Mouse (Mus musculus) heart, postnatal 14 days (tissue): ENCODE measurements around the gene Spsb2. TPM values are rescaled to one million over a fixed set of nuclear protein-coding genes. Genes with fewer than 3 reads are reported as not detected.
"Not testable (repeated sequence)": the region's sequence is repeated elsewhere in the genome, so short reads cannot be mapped to it uniquely, and the experiment has no call there.

Source experiments
- DNase-seq, 2 experiments: peaks; one replicate each; pipeline ENCODE4 v3.0.0; 2021 to 2022
- intact Hi-C: fragments of 180-260 bp; cut with DNase I; formaldehyde crosslinking; loops from one replicate; pipeline ENCODE4 v1.15.1; 2025
- total RNA-seq, 2 experiments: library from RNA; stranded (reverse); gene quantifications; 2 replicates each; pipeline ENCODE4 v1.2.3; 2021

Gene Spsb2
- total RNA-seq, 2 experiments from 2014 or later, result 3.2 to 3.5 TPM

DNA sequence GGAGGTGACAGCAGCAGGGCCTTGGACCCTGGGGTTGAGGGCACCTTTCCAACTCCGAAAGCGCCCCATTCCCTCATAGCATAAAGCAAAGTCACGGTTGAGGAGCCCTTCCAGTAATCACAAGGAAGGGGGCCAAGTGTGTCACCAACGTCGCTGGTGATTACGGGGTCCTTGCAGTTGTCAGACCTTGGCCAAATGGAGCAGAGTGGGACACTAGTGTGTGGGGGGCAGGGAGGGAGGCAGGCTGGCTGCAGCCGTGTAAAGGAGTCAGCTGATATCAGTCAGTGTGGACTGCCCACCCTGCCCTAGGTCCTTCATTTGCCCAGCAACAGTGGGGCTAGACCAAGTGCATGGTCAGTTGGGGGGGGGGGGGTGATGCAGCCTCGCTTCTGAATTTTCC is 6.0 kb downstream of the Spsb2 start:
- no peak for DNase-seq
- intact Hi-C loops, result no loop called here

DNA sequence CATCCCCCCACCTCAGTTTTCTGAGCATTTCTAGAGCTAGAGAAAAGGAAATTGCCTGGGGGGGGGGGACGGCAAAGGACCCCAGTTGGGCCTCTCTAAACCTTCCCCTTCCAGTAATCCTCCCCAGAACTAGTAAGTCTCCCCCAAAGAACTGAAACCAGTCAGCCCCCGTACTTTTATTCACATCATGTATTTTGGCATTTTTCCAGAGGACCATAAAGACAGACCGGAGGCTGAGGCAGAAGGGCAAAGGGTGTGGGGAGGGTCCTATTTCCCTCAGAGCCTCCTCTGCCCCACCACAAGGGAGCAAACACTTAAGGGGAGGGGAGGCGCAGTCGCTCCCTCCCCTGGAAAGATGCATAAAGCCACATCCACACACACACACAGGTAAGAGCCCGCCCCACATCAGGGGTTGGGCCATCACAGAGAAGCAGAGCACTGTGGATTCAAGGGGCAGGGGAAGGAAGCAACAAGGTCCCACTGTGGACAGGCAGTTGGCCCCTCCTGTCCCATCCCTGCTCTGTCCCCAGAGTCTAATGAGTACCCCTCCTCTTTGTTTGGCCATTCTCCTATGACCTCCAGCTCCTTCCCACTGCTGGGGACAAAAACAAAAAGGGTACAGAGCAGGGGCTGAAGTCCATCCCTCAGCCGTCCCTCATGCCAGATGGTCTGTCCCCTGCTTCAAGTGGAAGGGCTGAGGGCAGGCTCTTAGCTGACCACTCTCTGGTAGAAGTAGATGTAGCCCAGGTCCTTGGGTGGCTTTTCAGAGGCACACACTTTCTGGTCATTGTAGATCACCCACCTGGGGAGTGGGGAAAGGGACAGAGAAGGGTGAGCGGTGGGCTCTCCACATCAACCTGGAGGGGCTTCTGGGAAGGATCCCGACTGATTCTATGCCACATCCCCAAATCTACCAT is 6.7 kb downstream of the Spsb2 start:
- intact Hi-C loops, result no loop called here
- no peak for DNase-seq

GRCm38 (mm10) chr6:124816611-124817010 is 8.2 kb downstream of the Spsb2 start:
- DNase-seq, result no peak
- intact Hi-C loops, result no loop called here

GRCm38 (mm10) chr6:124817125-124817524 is 8.7 kb downstream of the Spsb2 start:
- no peak for DNase-seq
- intact Hi-C loops, result no loop called here

GRCm38 (mm10) chr6:124817563-124817962 is 9.1 kb downstream of the Spsb2 start:
- intact Hi-C loops, result no loop called here
- DNase-seq, result no peak

DNA sequence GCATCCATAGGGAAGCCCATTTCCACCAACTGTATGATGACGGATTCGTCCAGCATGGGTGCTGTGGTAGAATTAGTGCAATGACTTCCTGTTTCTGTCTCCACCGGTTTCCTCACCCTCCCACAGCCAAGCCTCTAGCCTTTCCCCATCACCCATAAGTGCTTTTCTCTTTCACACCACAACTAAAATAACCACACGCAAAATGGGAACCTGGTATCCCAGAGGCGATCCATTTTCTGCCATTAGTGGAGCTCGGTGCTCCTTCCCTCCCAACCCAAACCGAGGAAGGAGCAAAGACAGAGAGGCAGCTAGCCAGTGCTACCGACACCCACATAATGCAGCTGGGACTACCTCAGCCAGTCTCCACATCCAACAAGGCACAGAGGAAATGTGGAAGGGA is 9.5 kb downstream of the Spsb2 start:
- intact Hi-C loops, result no loop called here
- DNase-seq, result no peak

DNA sequence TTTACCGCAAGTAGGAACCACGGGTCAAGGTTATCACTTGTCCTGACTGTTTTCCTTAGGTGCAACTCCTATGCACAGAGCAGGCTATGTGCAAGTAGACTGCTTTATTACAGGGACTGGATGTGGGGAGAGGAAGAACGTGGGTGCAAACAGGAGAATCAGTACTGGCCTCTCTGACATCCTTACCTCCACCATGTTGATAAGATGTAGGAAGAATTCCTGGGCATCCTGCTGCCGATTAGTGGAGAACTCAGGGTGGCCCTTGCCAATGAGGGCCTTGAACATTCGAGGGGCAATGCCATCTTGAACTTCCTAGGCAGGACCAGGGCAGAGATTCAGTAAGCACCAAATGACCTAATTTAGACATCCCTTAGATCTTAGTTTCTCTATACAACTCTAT is 12.4 kb downstream of the Spsb2 start:
- intact Hi-C loops, result no loop called here
- no peak for DNase-seq

GRCm38 (mm10) chr6:124822049-124822448 is 13.6 kb downstream of the Spsb2 start:
- no peak for DNase-seq
- intact Hi-C loops, result no loop called here

GRCm38 (mm10) chr6:124828101-124828592 is 19.7 kb downstream of the Spsb2 start:
- DNase-seq, result peak; percentile 34 to 39
- intact Hi-C loops, result no loop called here

DNA sequence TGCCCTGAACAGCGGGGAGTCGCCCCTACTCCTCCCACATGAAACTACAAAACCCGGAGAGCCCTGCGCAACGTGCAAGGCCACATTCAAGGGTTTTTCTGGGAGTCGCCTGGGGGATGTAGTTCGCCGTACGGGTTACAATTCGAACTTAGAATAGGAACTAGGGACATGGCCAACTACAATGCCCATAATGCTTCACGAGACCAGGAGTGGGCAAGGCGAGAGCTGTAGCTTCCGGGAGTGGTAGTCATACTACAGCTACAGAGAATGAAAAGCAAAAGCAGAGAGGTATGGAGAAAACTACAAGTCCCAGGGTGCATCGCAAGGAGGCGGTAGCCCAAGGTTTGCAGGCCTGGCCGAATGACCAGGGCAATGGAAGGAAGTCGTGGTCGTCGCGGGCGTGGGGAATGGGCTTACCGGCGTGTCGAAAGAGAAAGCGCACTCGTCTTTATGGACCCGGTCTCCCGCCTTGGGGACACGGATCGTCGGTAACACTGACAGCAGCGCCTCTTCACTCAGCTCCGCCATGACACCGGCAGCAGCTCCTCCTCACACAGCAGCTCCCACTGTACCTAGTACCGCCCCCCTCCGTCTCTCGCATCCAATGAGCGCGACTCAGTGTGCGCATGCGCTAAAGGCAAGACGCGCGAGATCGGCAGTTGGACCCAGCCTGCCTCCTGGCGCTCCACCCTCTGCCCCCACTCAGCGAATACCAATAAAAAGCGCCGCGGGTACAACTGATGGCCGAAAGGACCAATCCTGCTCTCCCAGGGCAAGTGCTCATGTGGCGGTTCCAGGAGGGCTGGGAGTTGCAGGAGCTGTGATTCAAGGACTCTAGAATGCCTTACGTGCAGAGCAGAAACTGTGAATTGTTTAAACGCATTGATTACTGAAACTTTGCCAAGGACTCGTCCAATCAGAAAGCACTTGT is 20.7 kb downstream of the Spsb2 start, which contains the start of the genes Usp5 and Cdca3:
Usp5 (minus strand) TSS at position 617 of the 931 bp plus-strand sequence.
Cdca3 (plus strand) TSS at position 680 of the 931 bp plus-strand sequence.
- peak; percentile 96 to 97 for DNase-seq
- intact Hi-C loops, result no loop called here

DNA sequence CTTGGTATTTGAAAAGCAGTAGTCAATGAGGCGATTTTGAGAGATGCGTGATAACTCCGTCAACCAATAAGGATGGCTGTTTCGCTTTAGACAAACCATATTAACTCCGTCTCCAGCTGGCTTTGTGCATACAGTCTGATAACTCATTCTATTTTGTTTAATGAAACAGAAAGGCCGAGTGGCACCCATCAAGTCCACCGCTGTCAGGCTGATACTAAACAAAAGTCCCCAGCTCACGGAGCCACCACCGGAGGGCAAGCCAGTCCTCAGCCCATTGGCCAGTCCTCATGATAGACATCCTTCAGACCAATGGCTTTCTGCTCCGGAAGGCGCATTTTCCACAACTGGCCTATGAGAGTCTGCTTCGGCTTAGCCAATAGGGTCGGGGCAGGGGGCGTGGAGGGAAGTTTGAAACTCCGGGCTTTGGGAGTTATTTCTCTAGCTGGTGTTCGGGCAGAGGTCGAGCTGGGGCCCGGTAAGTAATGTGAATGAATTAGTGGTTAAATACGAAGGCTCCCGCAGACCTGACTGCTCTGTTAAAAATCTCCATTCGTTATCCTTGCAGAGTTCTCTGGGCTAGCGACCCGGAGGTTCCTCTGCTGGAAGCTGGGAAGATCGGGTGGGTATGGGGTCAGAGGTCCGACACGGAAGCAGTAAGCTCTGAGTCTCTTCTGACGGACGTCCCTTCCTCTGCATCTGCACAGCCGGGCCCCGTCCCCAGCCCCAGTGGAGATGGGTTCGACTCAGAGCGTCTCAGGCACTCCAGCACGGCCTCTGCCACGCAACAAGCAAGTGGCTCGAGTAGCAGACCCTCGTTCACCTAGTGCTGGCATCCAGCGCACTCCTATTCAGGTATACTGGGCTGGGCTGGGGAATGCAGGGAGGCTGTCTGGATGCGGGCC is 21.6 kb downstream of the Spsb2 start:
- intact Hi-C loops, result no loop called here
- peak; percentile 89 to 92 for DNase-seq

GRCm38 (mm10) chr6:124831199-124831598 is 22.7 kb downstream of the Spsb2 start:
- intact Hi-C loops, DNase-seq: not testable (repeated sequence)

DNA sequence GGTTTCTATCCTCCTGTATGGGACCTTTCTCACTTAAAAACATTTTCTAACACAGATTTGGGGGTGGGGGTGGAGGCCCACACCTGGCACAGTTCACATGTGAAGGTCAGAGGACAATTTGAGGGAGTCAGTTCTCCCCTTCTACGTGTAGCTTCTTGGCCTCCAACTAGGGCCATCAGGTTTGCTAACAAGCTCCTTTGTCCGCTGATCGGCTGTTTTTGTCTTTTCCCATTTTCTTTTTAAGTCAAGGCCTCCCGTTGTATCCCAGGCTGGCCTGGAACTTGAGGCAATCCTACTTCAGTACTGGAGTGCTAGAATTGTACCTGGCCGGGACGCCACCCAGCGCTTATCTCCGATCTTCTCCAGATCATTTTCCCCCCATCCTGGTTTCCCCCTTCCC is 23.2 kb downstream of the Spsb2 start:
- intact Hi-C loops, result no loop called here
- DNase-seq, result no peak

DNA sequence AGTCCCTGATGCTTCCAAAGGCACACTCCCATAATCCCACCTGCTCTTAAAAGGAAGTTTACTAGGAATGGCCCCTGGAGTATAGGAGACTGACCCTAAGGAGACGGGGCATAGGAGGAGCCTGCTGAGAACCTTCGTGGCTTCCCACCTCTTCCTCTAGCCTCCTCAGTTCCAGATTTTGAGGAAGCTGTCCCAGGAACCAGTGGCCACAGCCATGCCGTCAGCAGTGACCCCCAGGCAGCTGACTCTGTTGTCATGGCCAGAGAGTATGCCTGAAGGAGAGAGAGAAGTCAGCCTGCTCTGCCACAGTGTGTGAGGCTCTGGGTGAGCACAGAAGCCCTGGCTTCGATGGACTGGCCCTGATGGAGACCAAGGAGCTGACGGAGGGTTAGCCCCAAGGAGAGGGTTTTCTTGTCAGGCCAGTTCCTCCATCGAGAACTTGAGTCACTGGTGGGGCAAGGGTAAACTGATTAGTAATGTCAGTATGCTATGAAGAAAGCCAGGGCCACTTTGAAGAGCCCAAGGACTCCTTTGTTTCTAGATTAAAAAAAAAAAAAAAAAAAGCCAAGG is 26.1 kb downstream of the Spsb2 start:
- intact Hi-C loops, result no loop called here
- no peak for DNase-seq

DNA sequence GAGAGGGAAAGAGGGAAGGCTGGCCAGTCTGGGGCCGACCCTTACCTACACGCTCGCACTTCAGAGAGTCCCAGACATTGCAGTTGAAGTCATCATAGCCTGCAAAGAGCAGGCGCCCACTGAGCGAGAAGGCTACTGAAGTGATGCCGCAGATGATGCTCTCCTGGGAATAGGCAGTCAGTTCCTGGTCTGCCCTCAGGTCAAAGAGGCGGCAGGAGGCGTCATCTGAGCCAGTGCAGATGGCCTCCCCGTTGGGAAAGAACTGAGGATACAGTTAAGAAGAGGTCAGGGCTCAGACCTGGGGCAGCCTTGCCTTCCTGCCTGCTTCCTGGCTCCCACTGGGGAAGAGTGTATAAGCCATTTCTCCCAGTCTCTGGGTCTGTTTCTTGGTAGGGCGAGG is 27.1 kb downstream of the Spsb2 start:
- intact Hi-C loops, result no loop called here

GRCm38 (mm10) chr6:124836411-124836810 is 27.9 kb downstream of the Spsb2 start:
- intact Hi-C loops, result no loop called here
- DNase-seq, result no peak

More for the DNA sequence above, 27.1 kb downstream of the Spsb2 start:
- no peak for DNase-seq

GRCm38 (mm10) chr6:124839805-124840204 is 31.3 kb downstream of the Spsb2 start:
- intact Hi-C loops, result no loop called here
- DNase-seq, result peak; percentile 36 to 49

DNA sequence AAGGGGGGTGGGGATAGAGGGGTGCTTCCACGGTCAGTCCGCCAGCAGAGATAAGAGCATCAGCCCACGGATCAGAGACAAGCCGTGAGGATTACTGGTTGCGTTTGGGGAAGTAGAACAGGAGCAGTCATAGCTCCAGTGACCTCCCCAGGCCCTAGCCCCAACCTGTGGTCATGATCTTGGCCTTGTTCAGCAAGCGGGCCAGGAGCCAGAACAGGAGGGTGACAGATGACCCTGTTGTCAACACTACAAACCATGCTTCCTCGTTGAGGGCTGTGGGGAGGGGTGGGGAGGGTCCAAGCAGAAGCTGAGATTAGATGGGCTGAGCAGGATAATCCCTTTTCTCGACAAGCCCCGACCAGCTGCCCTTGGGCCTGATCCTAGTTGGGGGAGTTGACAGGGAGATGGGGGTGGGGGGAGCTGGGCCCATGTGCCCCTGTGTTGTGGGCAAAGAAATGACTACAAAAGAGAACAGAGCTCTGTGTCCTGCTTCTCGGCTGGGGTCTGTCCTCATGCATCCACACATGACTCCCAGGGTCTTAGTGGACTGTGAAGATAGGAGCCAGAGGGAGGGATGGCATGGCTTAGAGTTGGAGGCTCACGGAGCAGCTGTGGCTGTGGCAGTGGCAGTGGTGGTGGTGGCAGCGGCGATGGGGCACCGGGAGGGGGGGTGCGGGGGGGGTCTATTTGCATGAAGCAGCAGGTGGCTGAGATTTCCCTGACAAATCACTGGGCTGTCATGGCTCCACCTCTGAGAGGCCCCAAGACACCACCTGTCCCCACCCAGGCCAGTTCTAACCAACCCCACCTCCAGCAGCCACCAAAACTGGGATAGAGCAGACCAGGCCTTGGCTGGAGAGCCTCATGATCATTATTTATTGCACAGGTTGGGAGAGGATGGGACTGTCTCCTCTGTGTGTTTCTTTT is 32.0 kb downstream of the Spsb2 start, which contains the start of gene Gnb3:
Gnb3 (minus strand) TSS at position 35 of the 927 bp plus-strand sequence.
- DNase-seq, result peak in 1 of 2 experiments; percentile 47
- intact Hi-C loops, result no loop called here
